Mouse (Mus musculus) midbrain, embryonic 15.5 days (tissue): ENCODE measurements around the gene Olfr1104. TPM values are rescaled to one million over a fixed set of nuclear protein-coding genes. Genes with fewer than 3 reads are reported as not detected.

Experiments
- ATAC-seq: fragments of 200-750 bp; cut with Nextera tagmentation; replicated peaks from 2 replicates; pipeline ENCODE4 v1.8.0; 2017; ENCODE audit warnings: moderate TSS enrichment
- H3K27ac ChIP-seq: fragments of 300-500 bp; sonication (generic); 2 replicates; pipeline ENCODE4 v1.5.1; 2015; ENCODE audit warnings: mild to moderate bottlenecking, inconsistent platforms
- H3K27me3 ChIP-seq: fragments of 300-500 bp; sonication (generic); replicated peaks from 2 replicates; pipeline ENCODE4 v1.6.1; 2015; ENCODE audit warnings: inconsistent platforms
- H3K36me3 ChIP-seq: fragments of 300-500 bp; sonication (generic); replicated peaks from 2 replicates; pipeline ENCODE4 v1.6.1; 2015; ENCODE audit warnings: inconsistent platforms
- H3K4me1 ChIP-seq: fragments of 300-500 bp; sonication (generic); 2 replicates; pipeline ENCODE4 v1.6.1; 2015; ENCODE audit warnings: inconsistent platforms
- H3K4me2 ChIP-seq: fragments of 300-500 bp; sonication (generic); 2 replicates; pipeline ENCODE4 v1.6.1; 2015; ENCODE audit warnings: inconsistent platforms, mild to moderate bottlenecking, moderate library complexity
- H3K4me3 ChIP-seq: fragments of 300-500 bp; sonication (generic); 2 replicates; pipeline ENCODE4 v1.5.1; 2015; ENCODE audit warnings: mild to moderate bottlenecking, inconsistent platforms
- H3K9ac ChIP-seq: fragments of 300-500 bp; sonication (generic); 2 replicates; pipeline ENCODE4 v1.6.1; 2015; ENCODE audit warnings: mild to moderate bottlenecking, inconsistent platforms
- H3K9me3 ChIP-seq: fragments of 300-500 bp; sonication (generic); 2 replicates; pipeline ENCODE4 v1.6.1; 2016; ENCODE audit warnings: inconsistent platforms
- WGBS: fragments of 180-500 bp; shearing (Covaris S2); methylation state at CpG from one replicate; pipeline ENCODE4 v1.1.7; 2015; ENCODE audit warnings: mixed read lengths; 5-methylcytosine and 5-hydroxymethylcytosine counted together
- polyA plus RNA-seq: library from polyadenylated mRNA; unstranded; fragments of >200 nt; fragmentation: Nextera tagmentation; extraction: Ambion mirVana; gene quantifications from 2 replicates; pipeline ENCODE4 v1.2.1, GENCODE M21; 2015

Olfr1104 gene
- not detected in 2 replicates for polyA plus RNA-seq

GRCm38 (mm10) chr2:87026980-87027379 lies at the start of gene Olfr1104:
Gene Olfr1104, minus strand, starts transcription at chr2:87027080.
- H3K27me3 ChIP-seq: no peaks in the 10 kb centered on the region
- WGBS: 86% methylated on average over 1 of the region's 1 CpGs
- H3K9ac ChIP-seq: no peak within 1 kb of the TSS
- no peak within 1 kb of the TSS for H3K4me2 ChIP-seq
- no peaks in the 10 kb centered on the region; the same call in 1 of the 2 replicates for H3K9me3 ChIP-seq
- no peak for ATAC-seq
- no peaks in the 10 kb centered on the region for H3K4me1 ChIP-seq
- no peaks in the 10 kb centered on the region for H3K36me3 ChIP-seq
- H3K4me3 ChIP-seq: no peak within 1 kb of the TSS
- H3K27ac ChIP-seq: no peak within 1 kb of the TSS

GRCm38 (mm10) chr2:87075717-87076116 lies 48.8 kb upstream of the Olfr1104 start, which contains the start of gene Olfr1107:
Gene Olfr1107, minus strand, starts transcription at chr2:87075817.
- Histone ChIP-seq H3K36me3 (no peaks in the 10 kb centered on the region), H3K9me3 (no peaks in the 10 kb centered on the region), H3K27ac (no peak within 1 kb of the TSS), H3K27me3 (no peaks in the 10 kb centered on the region), H3K4me1 (no peaks in the 10 kb centered on the region), H3K9ac (no peak within 1 kb of the TSS), H3K4me2 (no peak within 1 kb of the TSS), H3K4me3 (no peak within 1 kb of the TSS)
- 84% methylated on average over 1 of the region's 1 CpGs for WGBS
- ATAC-seq: no peak

- 83% methylated on average over 1 of the region's 1 CpGs for WGBS
- H3K9ac ChIP-seq: no peak within 1 kb of the TSS
- H3K4me3 ChIP-seq: no peak within 1 kb of the TSS
- H3K27me3 ChIP-seq: no peaks in the 10 kb centered on the region
- H3K4me1 ChIP-seq: no peaks in the 10 kb centered on the region
- no peaks in the 10 kb centered on the region for H3K9me3 ChIP-seq
- H3K27ac ChIP-seq: no peak within 1 kb of the TSS
- H3K36me3 ChIP-seq: no peaks in the 10 kb centered on the region
- H3K4me2 ChIP-seq: no peak within 1 kb of the TSS
- no peak for ATAC-seq
Measured at GRCm38 (mm10) chr2:87052173-87052572, 25.3 kb upstream of the Olfr1104 start, which contains the start of gene Olfr1106. Gene Olfr1106, minus strand, starts transcription at chr2:87052273.

GRCm38 (mm10) chr2:87036431-87036830 lies 9.6 kb upstream of the Olfr1104 start, which contains the start of gene Olfr1105:
Gene Olfr1105, minus strand, starts transcription at chr2:87036531.
- H3K9me3 ChIP-seq: no peaks in the 10 kb centered on the region
- no peaks in the 10 kb centered on the region for H3K36me3 ChIP-seq
- H3K4me1 ChIP-seq: no peaks in the 10 kb centered on the region
- ATAC-seq: no peak
- H3K27me3 ChIP-seq: no peaks in the 10 kb centered on the region
- H3K4me2 ChIP-seq: no peak within 1 kb of the TSS
- H3K9ac ChIP-seq: no peak within 1 kb of the TSS
- no peak within 1 kb of the TSS for H3K27ac ChIP-seq
- no peak within 1 kb of the TSS for H3K4me3 ChIP-seq

GRCm38 (mm10) chr2:86998098-86998497 lies 28.8 kb downstream of the Olfr1104 start, which contains the start of gene Olfr1102:
Gene Olfr1102, plus strand, starts transcription at chr2:86998398.
- no peaks in the 10 kb centered on the region for H3K4me1 ChIP-seq
- H3K27ac ChIP-seq: no peak within 1 kb of the TSS
- no peak for ATAC-seq
- no peaks in the 10 kb centered on the region for H3K27me3 ChIP-seq
- H3K4me2 ChIP-seq: no peak within 1 kb of the TSS
- no peaks in the 10 kb centered on the region for H3K36me3 ChIP-seq
- no peaks in the 10 kb centered on the region for H3K9me3 ChIP-seq
- no peak within 1 kb of the TSS for H3K4me3 ChIP-seq
- H3K9ac ChIP-seq: no peak within 1 kb of the TSS

- Histone ChIP-seq H3K4me1 (no peaks in the 10 kb centered on the region), H3K9me3 (no peaks in the 10 kb centered on the region), H3K27ac (no peak within 1 kb of the TSS), H3K4me2 (no peak within 1 kb of the TSS), H3K9ac (no peak within 1 kb of the TSS), H3K4me3 (no peak within 1 kb of the TSS), H3K36me3 (no peaks in the 10 kb centered on the region), H3K27me3 (no peaks in the 10 kb centered on the region)
- WGBS: 86% methylated on average over 3 of the region's 3 CpGs
- no peak for ATAC-seq
Measured at GRCm38 (mm10) chr2:86991121-86991520, 35.8 kb downstream of the Olfr1104 start, which contains the start of gene Olfr1101. Gene Olfr1101, minus strand, starts transcription at chr2:86991221.

- H3K4me2 ChIP-seq: no peak within 1 kb of the TSS
- no peaks in the 10 kb centered on the region for H3K27me3 ChIP-seq
- no peaks in the 10 kb centered on the region for H3K36me3 ChIP-seq
- no peak within 1 kb of the TSS for H3K9ac ChIP-seq
- 82% methylated on average over 3 of the region's 3 CpGs for WGBS
- no peaks in the 10 kb centered on the region for H3K9me3 ChIP-seq
- H3K4me1 ChIP-seq: no peaks in the 10 kb centered on the region
- no peak for ATAC-seq
- no peak within 1 kb of the TSS for H3K27ac ChIP-seq
- H3K4me3 ChIP-seq: no peak within 1 kb of the TSS
Measured at GRCm38 (mm10) chr2:86979854-86980253, 47.0 kb downstream of the Olfr1104 start, which contains the start of gene Olfr1100. Gene Olfr1100, minus strand, starts transcription at chr2:86979954.

Other genes starting within 250 kb of the Olfr1104 start
- not detected in 2 replicates for gene Olfr1093, start 244.6 kb downstream of the Olfr1104 start, polyA plus RNA-seq
- gene Olfr141, start 217.1 kb downstream of the Olfr1104 start, polyA plus RNA-seq: not detected in 2 replicates
- gene Olfr1094, start 202.4 kb downstream of the Olfr1104 start, polyA plus RNA-seq: not detected in 2 replicates
- not detected in 2 replicates for gene Olfr1095, start 175.4 kb downstream of the Olfr1104 start, polyA plus RNA-seq
- gene Gm13723, start 152.3 kb downstream of the Olfr1104 start, polyA plus RNA-seq: not detected in 2 replicates
- gene Olfr1097, start 134.9 kb downstream of the Olfr1104 start, polyA plus RNA-seq: not detected in 2 replicates
- gene Olfr1098, start 102.5 kb downstream of the Olfr1104 start, polyA plus RNA-seq: not detected in 2 replicates
- not detected in 2 replicates for gene Olfr1099, start 66.4 kb downstream of the Olfr1104 start, polyA plus RNA-seq
- gene Olfr1100, start 47.1 kb downstream of the Olfr1104 start, polyA plus RNA-seq: not detected in 2 replicates
- gene Olfr1101, start 35.9 kb downstream of the Olfr1104 start, polyA plus RNA-seq: not detected in 2 replicates
- not detected in 2 replicates for gene Olfr1102, start 28.7 kb downstream of the Olfr1104 start, polyA plus RNA-seq
- gene Olfr1105, start 9.5 kb upstream of the Olfr1104 start, polyA plus RNA-seq: not detected in 2 replicates
- not detected in 2 replicates for gene Olfr1106, start 25.2 kb upstream of the Olfr1104 start, polyA plus RNA-seq
- gene Olfr1107, start 48.7 kb upstream of the Olfr1104 start, polyA plus RNA-seq: not detected in 2 replicates
- gene Olfr1109, start 68.9 kb upstream of the Olfr1104 start, polyA plus RNA-seq: not detected in 2 replicates
- gene Olfr259, start 87.5 kb upstream of the Olfr1104 start, polyA plus RNA-seq: not detected in 2 replicates
- gene Olfr1110, start 113.2 kb upstream of the Olfr1104 start, polyA plus RNA-seq: not detected in 2 replicates
- gene Olfr1111, start 125.5 kb upstream of the Olfr1104 start, polyA plus RNA-seq: not detected in 2 replicates
- gene Olfr1112, start 160.7 kb upstream of the Olfr1104 start, polyA plus RNA-seq: not detected in 2 replicates
- gene Olfr1113, start 181.9 kb upstream of the Olfr1104 start, polyA plus RNA-seq: not detected in 2 replicates
- not detected in 2 replicates for gene Olfr1115, start 220.9 kb upstream of the Olfr1104 start, polyA plus RNA-seq
- gene Olfr1116, start 240.5 kb upstream of the Olfr1104 start, polyA plus RNA-seq: not detected in 2 replicates